Mouse (Mus musculus): Measurements from ENCODE around the gene Cep97.

Cep97 gene

DNA sequence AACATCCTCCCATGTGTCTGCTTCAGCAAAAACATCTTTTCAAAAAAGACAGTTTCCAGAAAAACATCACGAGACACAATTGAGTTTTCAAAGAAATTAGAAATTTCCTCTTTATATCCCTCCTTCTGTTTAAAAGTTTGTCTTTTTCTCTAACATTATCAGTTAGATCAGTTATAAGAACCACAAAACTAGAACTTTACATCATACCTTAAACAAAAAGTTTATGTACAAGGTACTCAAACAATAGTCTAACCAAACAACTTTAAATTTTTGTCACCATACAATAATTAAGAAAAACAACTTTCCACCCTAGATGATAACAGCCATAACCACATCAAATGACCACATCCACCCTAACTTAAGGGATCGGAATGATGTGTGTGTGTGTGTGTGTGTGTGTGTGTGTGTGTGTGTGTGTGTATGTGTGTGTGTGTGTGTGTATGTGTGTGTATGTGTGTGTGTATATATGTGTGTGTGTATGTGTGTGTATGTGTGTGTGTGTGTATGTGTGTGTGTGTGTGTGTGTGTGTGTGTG, 13.3 kb upstream of the Cep97 start:
- peak; percentile 83 for DNase-seq (ENCODE audit: low read depth)

- DNase-seq (ENCODE audit: low read depth), result no peak
These were observed 12.6 kb upstream of the Cep97 start for GRCm38 (mm10) chr16:55947266-55947665.

DNA sequence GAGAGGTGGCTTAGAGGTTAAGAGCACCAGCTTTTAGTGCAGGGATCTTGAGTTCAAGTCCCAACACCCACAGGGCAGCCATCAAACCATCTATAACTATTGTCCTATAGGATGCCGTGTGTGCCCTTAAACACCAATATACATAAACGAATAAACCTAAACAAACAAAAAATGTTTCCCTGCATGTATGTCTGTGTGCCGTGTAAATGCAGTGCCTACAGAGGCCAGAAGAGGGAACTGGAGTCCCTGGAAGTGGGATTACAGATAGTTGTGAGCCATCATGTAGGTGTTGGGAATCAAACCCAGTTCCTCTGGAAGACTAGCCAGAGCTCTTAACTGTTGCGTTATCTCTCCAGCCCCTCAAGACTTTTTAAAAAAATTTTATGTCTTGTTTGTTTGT, 6.1 kb upstream of the Cep97 start:
- DNase-seq (ENCODE audit: low read depth), result no peak

- DNase-seq (ENCODE audit: low read depth), result no peak
These were observed 5.0 kb upstream of the Cep97 start for GRCm38 (mm10) chr16:55939703-55940102.

DNA sequence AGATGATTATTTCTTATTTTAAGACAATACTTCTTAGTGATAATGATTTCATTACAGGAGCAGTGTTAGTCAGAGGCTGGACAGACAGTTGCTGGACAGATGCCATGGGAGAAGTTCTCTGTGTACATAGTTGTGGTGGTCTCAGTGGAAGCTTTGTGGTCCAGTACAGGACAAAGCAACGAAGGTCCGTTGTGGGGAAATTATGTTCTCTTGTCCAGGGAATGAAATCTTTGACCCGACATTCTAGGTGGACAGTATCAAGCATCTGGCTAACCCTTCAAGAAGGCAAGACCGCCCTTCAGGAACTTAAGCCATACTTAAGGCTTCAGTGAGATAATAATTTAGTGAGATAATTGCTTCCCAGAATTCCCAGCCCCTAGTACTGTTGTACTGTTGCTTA, 4.1 kb upstream of the Cep97 start:
- no peak for DNase-seq (ENCODE audit: low read depth)

GRCm38 (mm10) chr16:55933681-55934343, 843 bp downstream of the Cep97 start:
- DNase-seq (ENCODE audit: low read depth), result peak; percentile 70

DNA sequence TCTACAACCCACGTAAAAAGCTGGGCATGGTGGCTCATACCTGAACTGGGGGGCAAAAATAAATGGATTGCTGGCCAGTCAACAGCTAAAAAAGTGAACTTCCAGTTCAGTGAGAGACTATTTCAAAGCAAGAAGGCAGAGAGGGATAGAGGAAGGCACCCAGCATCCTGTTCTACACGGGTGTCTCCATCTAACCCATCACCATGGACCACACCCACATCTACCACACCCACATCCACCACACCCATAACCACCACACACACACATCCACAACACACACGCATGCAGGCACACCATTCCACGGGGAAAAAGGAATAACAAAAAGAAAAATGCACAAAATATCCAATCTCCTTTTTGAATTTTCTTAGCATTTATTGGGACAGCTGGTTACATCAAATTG, 10.6 kb downstream of the Cep97 start:
- DNase-seq (ENCODE audit: low read depth), result no peak

DNA sequence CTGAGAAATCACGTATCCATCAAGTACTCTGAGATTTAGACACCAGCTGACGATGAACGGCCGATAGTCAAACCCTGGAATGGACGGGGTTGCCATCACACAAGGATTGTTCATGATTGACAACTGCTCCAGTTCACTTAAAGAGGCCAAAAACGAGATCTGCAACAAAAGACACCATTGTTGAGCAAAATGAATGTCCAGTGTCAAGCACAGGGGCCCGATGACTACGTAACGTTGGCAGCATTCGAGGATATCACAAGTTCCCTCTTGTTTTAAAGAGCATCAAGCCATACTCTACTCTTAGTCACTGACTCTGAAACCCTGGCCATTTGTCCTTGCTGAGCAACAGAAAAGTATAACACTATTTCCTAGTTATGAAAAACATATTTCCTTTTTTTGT, 12.6 kb downstream of the Cep97 start:
- no peak for DNase-seq (ENCODE audit: low read depth)

- no peak for DNase-seq (ENCODE audit: low read depth)
These were observed 19.9 kb downstream of the Cep97 start for GRCm38 (mm10) chr16:55914716-55915115.

- DNase-seq (ENCODE audit: low read depth), result no peak
These were observed 24.4 kb downstream of the Cep97 start for GRCm38 (mm10) chr16:55910208-55910793.

- DNase-seq (ENCODE audit: low read depth), result no peak
These were observed 27.6 kb downstream of the Cep97 start for GRCm38 (mm10) chr16:55906928-55907679.

DNA sequence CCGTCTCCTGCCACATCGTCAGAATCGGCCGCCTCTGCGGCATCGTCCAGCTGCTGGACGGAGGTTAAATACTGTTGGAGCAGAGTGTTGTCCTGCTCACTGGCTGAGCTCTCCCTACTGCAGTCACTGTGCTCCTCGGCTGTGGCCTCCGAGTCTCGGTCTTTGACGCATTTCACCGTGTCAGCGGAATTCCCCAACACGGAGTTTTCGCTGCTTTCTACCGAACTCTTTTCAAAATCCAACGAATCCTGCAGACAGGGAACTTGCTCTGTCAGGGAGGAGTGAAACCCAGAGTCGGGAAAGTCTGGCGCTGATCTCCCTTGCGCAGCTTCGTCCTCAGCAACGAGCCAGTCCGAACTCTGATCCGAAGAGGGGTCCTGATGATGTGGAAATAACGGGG, 29.3 kb downstream of the Cep97 start:
- no peak for DNase-seq (ENCODE audit: low read depth)

DNA sequence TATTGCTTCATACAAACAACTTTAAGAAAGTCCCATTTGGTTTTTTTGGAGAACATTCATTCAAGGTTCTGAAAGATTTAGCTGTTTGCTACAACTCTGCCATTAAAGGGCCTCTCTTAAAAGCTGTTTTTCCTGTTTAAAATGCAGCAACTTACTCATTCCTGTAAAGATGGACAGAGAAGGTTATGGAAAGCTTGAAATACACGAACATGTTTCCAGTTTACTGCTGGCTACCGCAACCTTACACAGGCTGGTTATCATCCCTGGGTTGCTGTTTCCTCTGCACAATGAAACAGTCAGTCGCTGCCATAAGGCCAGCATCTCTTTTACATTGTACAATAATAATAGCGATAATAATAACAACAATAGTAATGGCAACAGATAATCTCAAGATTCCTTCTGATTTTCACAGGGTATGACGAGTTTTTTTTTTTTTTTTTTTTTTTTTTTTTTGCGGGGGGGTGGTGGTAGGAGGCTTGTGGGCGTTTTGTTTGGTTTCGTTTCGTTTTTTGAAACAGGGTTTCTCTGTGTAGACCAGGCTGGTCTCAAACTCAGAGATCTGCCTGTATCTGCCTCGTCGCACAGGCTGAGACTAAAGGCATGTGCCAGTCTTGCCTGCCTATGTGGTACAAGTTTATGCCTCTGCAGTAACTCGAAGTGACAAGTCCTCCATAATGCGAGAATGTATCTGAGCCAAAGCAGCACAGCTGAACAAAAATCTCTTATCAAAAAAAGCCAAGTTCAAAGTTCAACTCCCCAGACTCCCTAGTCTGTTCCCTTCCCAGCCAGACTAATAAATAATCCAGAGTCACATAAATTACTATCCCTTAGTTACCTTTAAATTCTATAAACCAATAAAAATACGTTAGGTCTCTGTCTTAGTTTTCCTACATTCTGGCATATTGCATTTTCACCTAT, 32.6 kb downstream of the Cep97 start:
- DNase-seq (ENCODE audit: low read depth), result no peak

- DNase-seq (ENCODE audit: low read depth), result no peak
These were observed 36.2 kb downstream of the Cep97 start for GRCm38 (mm10) chr16:55898385-55899002.

GRCm38 (mm10) chr16:55895651-55896095, 39.0 kb downstream of the Cep97 start:
- DNase-seq (ENCODE audit: low read depth), result no peak

DNA sequence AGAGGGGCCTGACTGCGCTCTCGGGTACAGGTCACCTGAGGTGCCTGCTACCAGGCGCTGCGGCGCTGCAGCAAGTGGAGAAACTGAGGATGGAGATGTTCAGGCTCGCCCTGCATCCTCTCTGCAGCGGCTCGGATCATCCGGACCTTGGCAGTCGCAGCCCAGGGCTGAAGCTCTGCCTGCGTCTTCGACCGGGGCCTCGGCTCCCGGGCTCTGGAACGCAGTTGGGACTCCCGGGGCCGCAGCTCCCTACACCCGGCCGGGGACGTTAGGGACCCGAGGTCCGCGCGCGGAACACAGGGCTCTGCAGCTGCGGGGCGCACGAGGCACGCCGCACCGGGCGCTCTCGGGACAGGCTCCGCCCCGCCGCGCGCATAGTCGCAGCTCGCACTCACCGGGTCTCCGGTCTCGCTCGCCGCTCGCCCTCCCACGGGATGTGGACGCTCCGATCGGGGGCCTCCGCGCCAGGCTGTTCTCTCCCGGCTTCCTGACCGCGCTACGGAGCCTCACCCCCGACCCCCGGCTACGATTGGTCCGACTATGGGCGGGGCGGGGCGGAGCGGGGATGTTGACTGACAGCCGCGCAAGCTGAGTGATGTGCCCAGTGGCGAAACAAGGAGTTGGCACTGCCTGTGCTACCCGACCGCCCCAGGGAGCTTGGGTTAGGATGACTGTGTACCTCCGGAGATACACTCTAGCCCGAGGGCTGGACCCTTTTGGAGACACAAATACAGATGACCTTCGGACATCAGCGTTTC, 39.6 kb downstream of the Cep97 start, which contains the start of gene Nxpe3:
Nxpe3 (minus strand) TSS at position 393 of the 758 bp plus-strand sequence.
- peak; percentile 85 for DNase-seq (ENCODE audit: low read depth)

DNA sequence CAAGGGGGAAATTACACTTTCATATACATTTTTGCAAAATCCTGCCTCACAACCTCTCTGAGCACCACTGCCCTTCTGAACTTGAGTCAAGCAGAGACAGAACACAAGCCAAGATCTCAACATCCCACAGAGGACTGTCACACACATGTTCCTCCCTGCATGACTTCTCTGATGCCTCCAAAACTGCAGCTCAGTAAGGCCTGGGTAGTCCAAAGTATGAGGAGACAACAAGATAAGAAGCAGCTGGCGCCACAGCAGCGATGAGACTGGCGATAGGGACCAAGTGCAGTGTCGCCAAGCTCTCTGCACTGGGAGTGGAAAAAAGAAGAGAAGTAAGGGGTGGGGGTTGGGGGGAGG, 40.1 kb downstream of the Cep97 start:
- DNase-seq (ENCODE audit: low read depth), result peak; percentile 53

DNA sequence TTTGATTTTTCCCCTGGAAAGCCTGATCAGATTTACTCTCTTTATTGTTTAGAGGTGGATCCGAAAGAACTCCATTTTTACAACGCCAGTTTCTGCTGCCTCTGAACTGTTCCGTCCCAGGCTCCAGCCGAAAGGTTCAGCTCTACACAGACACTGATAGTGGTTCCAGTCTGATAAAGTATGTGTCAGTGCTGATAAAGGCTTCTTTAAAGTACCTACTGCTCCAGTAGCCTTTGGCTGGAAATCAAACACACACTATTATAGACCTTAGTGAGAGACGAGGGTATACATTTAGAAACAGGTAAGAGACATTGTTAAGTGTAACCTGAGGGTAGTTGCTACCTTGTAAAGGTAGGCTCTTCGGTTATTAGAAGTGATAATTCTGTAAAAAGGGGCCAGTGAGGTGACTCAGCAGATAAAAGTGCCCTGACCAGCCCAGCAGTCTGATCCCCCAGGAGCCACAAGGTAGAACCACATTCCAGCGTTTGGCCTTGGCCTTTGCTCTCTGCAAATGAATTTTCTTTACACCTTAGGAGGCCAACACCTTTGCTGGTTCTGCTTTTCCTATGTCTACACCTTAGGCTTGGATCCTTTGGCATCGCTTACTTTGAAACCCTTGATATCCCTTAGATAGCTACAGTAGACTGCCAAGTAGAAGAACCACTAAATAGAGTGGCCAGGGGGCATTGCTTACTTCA, 41.1 kb downstream of the Cep97 start:
- DNase-seq (ENCODE audit: low read depth), result no peak

GRCm38 (mm10) chr16:55892484-55892883, 42.2 kb downstream of the Cep97 start:
- peak; percentile 50 for DNase-seq (ENCODE audit: low read depth)

GRCm38 (mm10) chr16:55891346-55891745, 43.3 kb downstream of the Cep97 start:
- peak; percentile 52 for DNase-seq (ENCODE audit: low read depth)
